Mouse (Mus musculus) forebrain, embryonic 11.5 days (tissue): ENCODE measurements at regions not wholly inside any gene's neighbourhood (a gene's known extent, or its start where the extent isn't known, plus 50 kb on each side); places are given as distances from the start of the nearest gene placed in this dataset.

Experiments
- ATAC-seq: fragments of 200-750 bp; cut with Nextera tagmentation; replicated peaks from 2 replicates; pipeline ENCODE4 v1.8.0; 2017; ENCODE audit warnings: moderate TSS enrichment; ENCODE audit not compliant: low FRiP score
- DNase-seq: peaks from one replicate; pipeline ENCODE4 v3.0.0-alpha.2; 2017; ENCODE audit warnings: low spot score
- H3K27ac ChIP-seq: fragments of 300-500 bp; sonication (generic); 2 replicates; pipeline ENCODE4 v1.5.1; 2014; ENCODE audit warnings: low read depth, low read length
- H3K27me3 ChIP-seq: fragments of 300-500 bp; sonication (generic); 2 replicates; pipeline ENCODE4 v1.6.1; 2014; ENCODE audit warnings: mild to moderate bottlenecking, low read length, mixed read lengths; ENCODE audit not compliant: control insufficient read depth, insufficient read depth
- H3K36me3 ChIP-seq: fragments of 300-500 bp; sonication (generic); 2 replicates; pipeline ENCODE4 v1.6.1; 2014; ENCODE audit warnings: mild to moderate bottlenecking, low read length, moderate library complexity, mixed read lengths; ENCODE audit not compliant: control insufficient read depth, insufficient read depth
- H3K4me1 ChIP-seq: fragments of 300-500 bp; sonication (generic); replicated peaks from 2 replicates; pipeline ENCODE4 v1.6.1; 2014; ENCODE audit warnings: low read length, mixed read lengths; ENCODE audit not compliant: control insufficient read depth, insufficient read depth
- H3K4me2 ChIP-seq: fragments of 300-500 bp; sonication (generic); 2 replicates; pipeline ENCODE4 v1.6.1; 2014; ENCODE audit warnings: low read depth, mild to moderate bottlenecking, low read length, moderate library complexity, mixed read lengths; ENCODE audit not compliant: severe bottlenecking
- H3K4me3 ChIP-seq: fragments of 300-500 bp; sonication (generic); 2 replicates; pipeline ENCODE4 v1.5.1; 2014; ENCODE audit warnings: low read depth, low read length
- H3K9ac ChIP-seq: fragments of 300-500 bp; sonication (generic); 2 replicates; pipeline ENCODE4 v1.6.1; 2014; ENCODE audit warnings: low read length
- H3K9me3 ChIP-seq: fragments of 300-500 bp; sonication (generic); 2 replicates; pipeline ENCODE4 v1.6.1; 2016; ENCODE audit warnings: low read length, mixed read lengths; ENCODE audit not compliant: control insufficient read depth
- WGBS: fragments of 180-500 bp; shearing (Covaris S2); extraction: QIAGEN DNeasy Blood & Tissue Kit; methylation state at CpG from one replicate; pipeline ENCODE4 v1.1.7; 2014; 5-methylcytosine and 5-hydroxymethylcytosine counted together

DNA sequence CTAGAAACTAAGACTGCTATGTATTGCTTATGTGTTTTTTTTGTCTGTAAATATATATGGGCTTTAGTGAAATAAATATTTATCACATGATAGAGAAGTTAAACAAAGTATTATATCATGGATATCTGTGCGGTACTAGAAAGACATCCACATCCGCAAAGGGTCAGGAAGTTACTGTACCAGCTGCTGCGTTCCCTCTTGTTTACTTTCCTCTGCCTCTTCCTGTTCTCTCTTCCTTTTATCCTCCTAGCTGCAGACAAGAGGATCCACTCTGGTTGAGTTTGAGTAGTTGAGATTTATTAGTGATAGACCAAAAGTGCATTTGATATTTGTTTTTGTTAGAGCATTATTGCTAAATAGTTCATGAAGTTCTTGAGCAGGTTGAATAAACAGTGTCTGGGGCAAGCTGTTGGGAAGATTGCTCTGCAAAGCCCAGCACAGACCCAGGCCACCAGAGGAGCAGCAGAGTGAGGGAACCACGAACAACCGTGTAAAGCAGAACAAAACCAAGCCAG is 106.6 kb upstream of the Adra1b start:
- 93% methylated on average over 5 of the region's 5 CpGs for WGBS
- H3K27ac ChIP-seq, result no peak overlapping the region
- no peak overlapping the region for H3K9ac ChIP-seq
- H3K36me3 ChIP-seq, result no peaks in the 10 kb centered on the region
- H3K4me3 ChIP-seq, result no peak overlapping the region
- no peaks in the 10 kb centered on the region for H3K4me1 ChIP-seq
- no peak overlapping the region for H3K4me2 ChIP-seq
- no peaks in the 10 kb centered on the region for H3K9me3 ChIP-seq
- ATAC-seq, result no peak
- no peaks in the 10 kb centered on the region for H3K27me3 ChIP-seq
- DNase-seq, result no peak

- DNase-seq (no peak), ATAC-seq (no peak)
- Histone ChIP-seq H3K36me3 (no peaks in the 10 kb centered on the region), H3K4me1 (no peaks in the 10 kb centered on the region), H3K27me3 (no peaks in the 10 kb centered on the region), H3K4me3 (no peak overlapping the region), H3K9ac (no peak overlapping the region), H3K9me3 (no peaks in the 10 kb centered on the region), H3K27ac (no peak overlapping the region), H3K4me2 (no peak overlapping the region)
- WGBS, result 94% methylated on average over 5 of the region's 5 CpGs
These were observed 111.3 kb upstream of the Adra1b start for GRCm38 (mm10) chr11:44012314-44012713.

DNA sequence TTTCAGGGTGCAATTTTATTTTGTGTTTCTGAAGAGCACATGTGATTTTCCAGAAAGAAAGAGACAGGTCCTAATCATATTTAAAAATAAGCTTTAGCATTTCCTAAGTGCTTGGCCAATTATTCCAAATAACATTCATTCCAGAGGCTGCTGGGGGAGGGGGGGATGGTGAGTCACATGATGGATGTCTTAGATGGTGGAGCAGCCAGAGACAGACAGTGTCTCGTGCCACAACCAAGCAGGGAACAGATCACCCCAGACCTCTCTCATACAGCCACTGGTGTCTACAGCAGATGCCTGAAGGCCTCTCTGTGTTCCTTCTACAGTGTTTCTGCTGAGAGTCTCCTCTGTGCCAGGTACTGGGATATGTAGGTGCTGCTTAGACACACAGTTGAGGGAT is 112.8 kb upstream of the Adra1b start:
- H3K27me3 ChIP-seq, result no peaks in the 10 kb centered on the region
- no peaks in the 10 kb centered on the region for H3K9me3 ChIP-seq
- no peak overlapping the region for H3K27ac ChIP-seq
- 74% methylated on average over 1 of the region's 1 CpGs for WGBS
- no peak overlapping the region for H3K4me2 ChIP-seq
- no peaks in the 10 kb centered on the region for H3K36me3 ChIP-seq
- H3K4me1 ChIP-seq, result no peaks in the 10 kb centered on the region
- no peak overlapping the region for H3K9ac ChIP-seq
- no peak overlapping the region for H3K4me3 ChIP-seq
- no peak for ATAC-seq
- DNase-seq, result no peak

DNA sequence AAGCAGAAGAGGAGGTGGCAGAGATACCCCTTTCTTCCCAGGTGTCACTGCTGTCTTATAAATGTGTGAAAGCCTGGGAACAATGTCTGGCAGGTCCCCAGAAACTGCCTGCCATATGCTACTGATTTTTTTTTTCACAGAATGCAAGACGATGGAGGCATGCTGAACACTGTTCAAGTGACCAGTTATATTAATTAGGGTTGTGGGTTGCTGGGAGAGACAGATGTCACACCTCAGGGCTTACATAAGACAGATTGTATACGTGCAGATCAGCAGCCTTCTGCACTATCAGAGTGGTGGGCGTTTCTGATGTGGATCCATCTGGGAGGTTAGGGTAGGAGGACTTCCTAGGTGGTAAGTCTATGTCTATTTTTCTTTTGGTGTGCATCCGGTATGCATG is 120.6 kb upstream of the Adra1b start:
- no peak overlapping the region for H3K27ac ChIP-seq
- WGBS, result 75% methylated on average over 4 of the region's 4 CpGs
- ATAC-seq, result no peak
- no peak overlapping the region for H3K4me2 ChIP-seq
- no peak overlapping the region for H3K9ac ChIP-seq
- no peak for DNase-seq
- H3K36me3 ChIP-seq, result no peaks in the 10 kb centered on the region
- no peaks in the 10 kb centered on the region for H3K4me1 ChIP-seq
- H3K4me3 ChIP-seq, result no peak overlapping the region
- H3K9me3 ChIP-seq, result no peaks in the 10 kb centered on the region
- no peaks in the 10 kb centered on the region for H3K27me3 ChIP-seq

- Histone ChIP-seq H3K9me3 (no peaks in the 10 kb centered on the region), H3K4me3 (no peak overlapping the region)
- 79% methylated on average over 3 of the region's 3 CpGs for WGBS
These were observed 126.0 kb upstream of the Adra1b start for GRCm38 (mm10) chr11:44027046-44027445.

GRCm38 (mm10) chr11:44046083-44046482 is 145.1 kb upstream of the Adra1b start:
- ATAC-seq (peak; percentile 70), DNase-seq (no peak)
- H3K4me2 ChIP-seq, result no peak overlapping the region
- no peak overlapping the region for H3K27ac ChIP-seq
- no peaks in the 10 kb centered on the region for H3K9me3 ChIP-seq
- WGBS, result 23% methylated on average over 2 of the region's 2 CpGs
- peaks cover 11% of the 10 kb centered on the region; the same call in 1 of the 2 replicates for H3K27me3 ChIP-seq
- no peaks in the 10 kb centered on the region for H3K4me1 ChIP-seq
- no peak overlapping the region for H3K4me3 ChIP-seq
- H3K36me3 ChIP-seq, result no peaks in the 10 kb centered on the region
- H3K9ac ChIP-seq, result no peak overlapping the region

More at GRCm38 (mm10) chr11:44027046-44027445, 126.0 kb upstream of the Adra1b start:
- no peak overlapping the region for H3K27ac ChIP-seq
- no peaks in the 10 kb centered on the region for H3K4me1 ChIP-seq
- DNase-seq (no peak), ATAC-seq (no peak)
- no peaks in the 10 kb centered on the region for H3K36me3 ChIP-seq
- H3K27me3 ChIP-seq, result no peaks in the 10 kb centered on the region
- H3K9ac ChIP-seq, result no peak overlapping the region
- no peak overlapping the region for H3K4me2 ChIP-seq

- Histone ChIP-seq H3K27ac (no peak overlapping the region), H3K4me1 (no peaks in the 10 kb centered on the region), H3K9me3 (no peaks in the 10 kb centered on the region), H3K27me3 (peaks cover 6% of the 10 kb centered on the region; the same call in 1 of the 2 replicates), H3K4me2 (no peak overlapping the region), H3K4me3 (no peak overlapping the region), H3K36me3 (no peaks in the 10 kb centered on the region), H3K9ac (no peak overlapping the region)
- no peak for ATAC-seq
- DNase-seq, result no peak
- 76% methylated on average over 5 of the region's 5 CpGs for WGBS
These were observed 148.4 kb upstream of the Adra1b start for GRCm38 (mm10) chr11:44049253-44049976.

GRCm38 (mm10) chr11:44052481-44052880 is 151.5 kb upstream of the Adra1b start:
- H3K27ac ChIP-seq, result no peak overlapping the region
- DNase-seq (no peak), ATAC-seq (no peak)
- H3K36me3 ChIP-seq, result no peaks in the 10 kb centered on the region
- H3K27me3 ChIP-seq, result peaks cover 4% of the 10 kb centered on the region; the same call in 1 of the 2 replicates
- H3K9me3 ChIP-seq, result no peaks in the 10 kb centered on the region
- no peak overlapping the region for H3K4me3 ChIP-seq
- no peak overlapping the region for H3K4me2 ChIP-seq
- 87% methylated on average over 5 of the region's 5 CpGs for WGBS
- no peak overlapping the region for H3K9ac ChIP-seq
- H3K4me1 ChIP-seq, result no peaks in the 10 kb centered on the region

- WGBS, result 84% methylated on average over 1 of the region's 1 CpGs
- DNase-seq, result no peak
- Histone ChIP-seq H3K4me1 (no peaks in the 10 kb centered on the region), H3K9ac (no peak overlapping the region), H3K36me3 (no peaks in the 10 kb centered on the region), H3K4me3 (no peak overlapping the region), H3K27ac (no peak overlapping the region), H3K4me2 (no peak overlapping the region), H3K27me3 (no peaks in the 10 kb centered on the region), H3K9me3 (no peaks in the 10 kb centered on the region)
- no peak for ATAC-seq
These were observed 161.4 kb upstream of the Adra1b start for GRCm38 (mm10) chr11:44062446-44062845.
